Mouse (Mus musculus) adrenal gland, adult 18-20 months (tissue): ENCODE results near the gene Gstp3. TPM values are rescaled to one million over a fixed set of nuclear protein-coding genes. Genes with fewer than 3 reads are reported as not detected.

Experiments
- DNase-seq, 2 experiments: peaks; one replicate each; pipeline ENCODE4 v3.0.0; 2021 to 2022; ENCODE audit warnings: low spot score in 2 of 2
- long read RNA-seq, 2 experiments: library from polyadenylated mRNA; stranded (forward); transcript quantifications; one replicate each; pipeline ENCODE4 v2.0.0; 2021
- total RNA-seq, 2 experiments: library from RNA; stranded (reverse); gene quantifications; 1 replicate in 1 of 2; 2 replicates in 1 of 2; pipeline ENCODE4 v1.2.3; 2021

The Gstp3 gene
- 1 to 10 TPM; 2.0 to 2.1 TPM for total RNA-seq
- long read RNA-seq, experiment 1, result 0 reads
- long read RNA-seq, experiment 2, result 0 reads

- DNase-seq, result no peak
These were observed at the start of gene Gstp3 for GRCm38 (mm10) chr19:4059069-4059740. Gene Gstp3 (minus strand): TSS chr19:4059569.

DNA sequence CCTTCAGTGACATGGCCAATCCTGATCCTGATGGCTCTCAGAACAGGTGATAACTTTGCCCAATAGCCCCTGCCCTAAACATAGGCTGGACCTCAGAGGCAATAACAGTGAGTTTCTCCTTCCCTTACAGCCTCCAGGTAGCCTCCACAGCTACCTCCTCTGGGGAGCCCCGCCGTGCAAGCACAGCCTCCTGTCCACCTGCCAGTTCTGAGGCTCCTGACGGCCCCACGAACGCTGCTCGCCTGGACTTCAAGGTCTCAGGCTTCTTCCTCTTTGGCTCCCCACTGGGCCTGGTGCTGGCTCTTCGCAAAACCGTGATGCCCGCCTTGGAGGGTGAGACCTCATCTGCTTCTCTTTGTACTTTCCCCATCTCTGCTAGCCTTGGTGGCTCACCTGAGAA, 49.2 kb upstream of the Gstp3 start:
- DNase-seq, result no peak

GRCm38 (mm10) chr19:4106654-4107053, 47.3 kb upstream of the Gstp3 start:
- DNase-seq, result no peak

DNA sequence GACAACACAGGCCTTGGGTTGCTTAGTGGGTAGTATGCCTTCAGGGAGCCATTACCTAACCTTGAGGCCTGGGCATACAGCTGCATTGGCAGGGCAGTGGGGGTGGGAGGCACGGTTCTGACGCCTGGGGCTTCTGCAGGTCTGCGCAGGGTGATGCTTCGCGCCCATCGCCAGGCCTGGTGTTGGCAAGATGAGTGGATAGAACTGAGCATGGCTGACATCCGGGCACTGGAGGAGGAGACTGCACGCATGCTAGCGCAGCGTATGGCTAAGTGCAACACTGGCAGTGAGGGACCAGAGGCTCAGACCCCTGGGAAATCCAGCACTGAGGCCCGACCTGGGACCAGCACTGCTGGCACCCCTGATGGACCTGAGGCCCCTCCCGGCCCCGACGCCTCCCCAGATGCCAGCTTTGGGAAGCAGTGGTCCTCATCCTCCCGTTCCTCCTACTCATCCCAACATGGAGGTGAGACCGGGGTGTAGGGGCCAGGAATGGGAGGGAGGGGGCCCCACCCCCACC, 45.4 kb upstream of the Gstp3 start:
- DNase-seq, result no peak

DNA sequence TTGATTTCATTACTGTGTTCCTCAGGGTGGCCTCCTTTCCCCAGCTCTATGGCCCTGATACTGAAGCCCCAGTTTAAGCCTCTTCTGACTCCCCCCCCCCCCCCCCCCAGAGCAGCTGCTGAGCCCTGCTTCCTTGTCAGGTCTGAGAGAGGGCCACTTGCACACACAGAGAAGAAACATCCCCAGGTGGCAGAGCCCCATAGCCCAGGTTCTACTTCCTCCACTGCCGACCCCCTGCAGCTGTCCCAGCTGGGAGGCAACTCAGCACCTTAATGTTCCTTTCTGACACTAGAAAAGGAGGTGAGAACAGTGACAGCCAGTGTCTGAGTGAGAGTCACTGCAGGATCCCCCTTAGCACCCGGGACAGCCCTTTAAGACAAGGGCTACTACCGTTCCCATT, 44.4 kb upstream of the Gstp3 start:
- DNase-seq, result no peak

DNA sequence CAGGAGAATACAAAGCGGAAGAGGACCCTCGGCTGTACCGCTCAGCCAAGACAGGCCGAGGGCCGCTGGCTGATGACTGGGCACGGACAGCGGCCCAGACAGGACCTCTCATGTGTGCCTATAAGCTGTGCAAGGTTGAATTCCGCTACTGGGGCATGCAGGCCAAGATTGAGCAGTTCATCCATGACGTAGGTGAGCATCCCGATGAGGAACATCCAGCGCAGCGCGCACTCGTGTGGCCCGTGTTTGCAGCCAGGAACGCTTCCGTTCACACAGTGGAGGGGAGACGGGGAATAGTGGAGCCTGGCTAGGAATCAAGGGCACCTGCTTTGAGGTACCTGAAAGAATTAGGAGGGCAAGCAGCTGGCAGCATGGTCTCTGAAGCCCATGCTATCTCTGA, 43.9 kb upstream of the Gstp3 start:
- DNase-seq, result no peak

- no peak for DNase-seq
These were observed 43.3 kb upstream of the Gstp3 start for GRCm38 (mm10) chr19:4102626-4103025.

- no peak for DNase-seq
These were observed 42.7 kb upstream of the Gstp3 start for GRCm38 (mm10) chr19:4102049-4102448.

DNA sequence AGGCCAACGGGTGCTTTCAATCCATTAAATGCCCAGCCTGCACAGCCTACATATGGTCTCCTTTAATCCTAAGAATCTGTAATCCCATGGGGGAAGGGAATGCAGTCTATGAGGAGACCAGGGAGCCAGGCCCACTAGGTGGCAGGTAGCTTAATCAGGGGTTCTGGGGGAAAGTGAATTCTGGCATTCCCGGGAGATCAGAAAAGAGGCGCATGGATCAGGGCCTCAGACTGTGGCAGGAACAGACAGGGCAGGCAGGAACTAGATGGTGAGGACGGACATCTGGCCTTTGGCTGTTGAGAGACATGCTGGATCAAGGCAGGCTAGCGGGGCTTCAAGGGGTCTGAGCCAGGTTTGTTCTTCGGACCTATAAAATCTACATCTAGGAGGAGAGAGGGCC, 42.1 kb upstream of the Gstp3 start:
- DNase-seq, result no peak

DNA sequence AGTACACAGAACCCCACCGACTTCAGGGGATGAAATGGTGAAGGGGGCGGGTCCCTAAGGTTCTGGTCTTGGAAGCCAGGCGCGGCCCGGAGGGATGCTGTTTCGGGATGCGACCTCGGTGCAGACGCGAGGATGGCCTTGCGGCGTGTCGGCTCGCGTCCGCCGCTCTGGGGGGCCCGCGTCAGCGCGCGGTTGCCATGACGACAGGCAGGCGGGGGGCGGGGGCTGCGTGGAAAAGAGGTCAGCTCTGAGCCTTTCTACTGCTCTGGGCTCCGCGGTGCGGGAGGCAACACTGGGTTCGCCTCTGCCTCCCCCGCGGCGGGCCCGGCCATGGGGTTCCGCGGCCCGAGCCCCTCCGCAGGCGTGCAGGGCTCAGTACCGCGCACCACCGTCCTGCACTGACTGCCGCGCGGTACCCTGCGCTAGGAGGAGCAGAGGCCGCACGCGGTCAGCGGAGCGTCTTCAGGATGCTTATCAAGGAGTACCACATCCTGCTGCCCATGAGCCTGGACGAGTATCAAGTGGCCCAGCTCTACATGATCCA, 41.4 kb upstream of the Gstp3 start:
- DNase-seq, result peak; percentile 65 to 71

- DNase-seq, result peak; percentile 87 to 88
These were observed 40.7 kb upstream of the Gstp3 start, which contains the start of gene Pitpnm1 for GRCm38 (mm10) chr19:4099837-4100717. Gene Pitpnm1 (plus strand): TSS chr19:4099998.

DNA sequence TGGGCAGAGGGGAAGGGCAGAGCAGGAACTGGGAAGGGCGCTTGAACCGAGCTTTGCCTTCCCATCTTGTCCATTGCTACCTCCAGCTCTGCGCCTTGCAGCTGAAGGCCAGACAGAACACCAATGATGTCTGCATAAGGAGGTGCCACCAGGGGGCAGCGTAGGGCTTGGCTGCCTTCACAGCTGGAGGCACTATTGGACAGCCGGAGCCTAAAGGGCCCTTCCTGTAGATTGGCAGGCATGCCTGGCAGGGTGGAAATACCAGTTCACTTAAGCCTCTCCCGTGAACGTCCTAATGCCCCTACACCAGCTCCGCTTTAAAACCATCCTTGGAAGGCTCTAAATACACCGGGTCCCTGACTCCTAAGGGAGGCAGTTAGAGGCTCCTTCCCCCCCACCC, 39.7 kb upstream of the Gstp3 start:
- peak; percentile 93 to 94 for DNase-seq

DNA sequence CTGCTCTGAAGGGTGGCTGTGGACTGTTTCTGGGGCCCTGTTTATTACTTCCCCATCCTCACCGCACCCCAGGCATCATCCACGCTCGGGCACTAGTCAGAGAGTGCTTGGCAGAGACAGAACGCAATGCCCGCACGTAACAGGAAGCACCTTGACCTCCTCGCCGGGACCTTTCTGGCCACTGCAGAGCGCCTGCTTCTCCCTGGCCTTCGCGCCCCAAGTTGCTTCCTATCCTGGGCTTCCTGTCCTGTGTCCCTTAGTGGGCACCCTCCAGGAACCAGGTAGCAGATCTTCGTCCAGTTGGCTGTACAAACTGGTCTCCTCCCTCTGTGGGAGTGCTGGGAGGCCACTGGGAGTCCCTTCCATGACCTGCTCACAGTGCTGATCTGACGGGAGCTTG, 39.1 kb upstream of the Gstp3 start:
- DNase-seq, result peak in 1 of 2 experiments; percentile 40

GRCm38 (mm10) chr19:4097441-4097825, 38.1 kb upstream of the Gstp3 start:
- no peak for DNase-seq

DNA sequence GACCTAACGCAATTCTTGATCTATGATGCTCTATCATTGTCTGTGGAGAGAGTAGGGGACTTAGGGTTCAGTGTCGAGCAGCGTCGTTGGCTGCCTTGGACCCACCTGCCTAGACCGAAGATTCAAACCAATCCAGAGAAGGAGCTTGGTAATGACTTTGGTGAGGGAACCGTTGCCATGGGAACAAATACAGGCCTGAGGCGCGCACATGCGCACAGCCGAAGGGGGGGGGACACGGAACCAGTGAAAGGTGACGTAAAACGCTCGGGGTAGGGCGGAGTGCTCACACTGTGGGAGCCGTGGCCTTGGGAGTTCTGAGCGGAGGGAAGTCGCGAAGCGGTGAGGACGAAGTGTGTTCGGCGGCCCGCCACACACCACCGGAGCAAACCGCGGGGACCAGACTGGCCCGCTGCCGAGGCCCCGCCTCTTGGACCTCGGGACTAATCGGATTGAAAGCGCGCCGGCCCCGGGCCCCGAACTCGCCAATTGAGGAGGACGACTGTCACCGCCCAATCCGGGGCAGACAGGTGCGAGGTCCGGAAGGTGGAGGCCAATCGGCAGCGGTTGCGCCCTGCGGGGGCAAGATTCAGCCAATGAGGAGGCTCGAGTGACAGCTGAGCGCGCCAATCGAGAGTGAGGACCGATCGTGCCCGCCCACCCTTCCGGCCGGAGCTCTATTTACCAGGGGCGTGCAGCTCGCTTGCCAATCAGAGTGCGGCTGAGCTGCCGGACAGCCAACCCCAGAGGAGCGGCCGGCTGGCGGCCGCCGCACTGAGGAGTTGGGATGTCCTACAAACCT, 37.5 kb upstream of the Gstp3 start, which contains the start of gene Cdk2ap2:
Gene Cdk2ap2 (plus strand): TSS at position 541 of the 799 bp plus-strand sequence.
- DNase-seq, result peak; percentile 99

GRCm38 (mm10) chr19:4095802-4096201, 36.4 kb upstream of the Gstp3 start:
- no peak for DNase-seq

DNA sequence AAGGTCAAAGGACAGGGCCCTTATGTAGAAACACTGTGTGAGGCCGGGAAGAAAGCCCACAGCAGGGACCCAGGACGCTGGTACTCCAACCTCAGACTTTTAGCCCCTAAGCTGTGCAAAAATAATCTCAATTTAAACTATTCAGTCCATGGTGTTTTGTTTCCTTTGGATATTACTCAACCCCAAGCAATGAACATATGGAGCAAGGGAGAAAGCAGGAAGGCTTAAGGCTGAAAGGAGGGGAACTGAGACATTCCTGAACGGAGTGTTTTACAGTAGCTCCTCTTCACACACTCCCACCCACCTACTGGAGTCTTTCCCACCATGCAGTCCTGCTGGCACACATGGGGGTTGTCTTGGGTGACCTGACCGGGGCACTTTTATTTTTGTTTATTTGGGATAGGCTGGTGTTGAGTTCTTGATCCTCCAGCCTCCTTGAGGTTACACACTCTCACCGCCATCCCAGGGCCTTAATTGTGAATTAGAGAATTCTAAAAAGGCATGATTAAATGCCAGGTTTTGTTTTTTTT, 35.5 kb upstream of the Gstp3 start:
- DNase-seq, result no peak

DNA sequence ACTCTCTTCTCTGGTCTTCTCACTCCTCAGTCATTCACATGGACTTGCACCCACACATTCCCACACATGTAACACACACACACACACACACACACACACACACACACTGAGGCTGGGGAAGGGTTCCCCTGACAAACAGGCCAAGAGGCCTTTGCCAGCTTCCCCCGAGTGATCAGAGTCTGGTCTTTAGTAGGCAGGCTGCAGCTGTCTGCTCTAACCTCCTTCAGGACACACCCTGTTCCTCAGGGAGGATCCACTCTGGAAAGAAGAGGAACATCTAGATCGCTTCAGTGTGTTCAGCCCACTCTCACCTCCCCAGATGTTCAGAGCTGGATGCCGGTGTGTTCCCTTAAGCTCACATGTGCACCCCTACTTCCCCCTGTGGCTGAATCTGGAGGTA, 35.0 kb upstream of the Gstp3 start:
- DNase-seq, result no peak

DNA sequence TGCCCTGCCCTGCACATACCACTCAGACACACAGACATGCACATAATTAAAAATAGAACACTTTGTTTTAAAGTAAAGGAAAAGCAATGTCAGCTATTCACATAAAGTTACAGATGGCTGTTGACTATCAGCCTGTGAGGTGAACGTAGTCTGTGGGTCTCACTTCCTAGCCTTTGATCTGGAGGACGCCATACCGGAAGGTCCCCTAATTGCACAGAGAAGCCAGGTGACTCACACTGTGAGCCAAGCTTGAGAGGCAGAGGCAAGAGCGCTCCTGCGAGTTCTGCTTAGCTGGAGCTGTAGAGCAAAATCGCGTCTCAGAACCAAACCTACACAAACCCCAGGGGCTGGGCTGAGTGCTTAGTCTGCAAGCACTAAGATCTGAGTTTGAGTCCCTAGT, 34.4 kb upstream of the Gstp3 start:
- no peak for DNase-seq

DNA sequence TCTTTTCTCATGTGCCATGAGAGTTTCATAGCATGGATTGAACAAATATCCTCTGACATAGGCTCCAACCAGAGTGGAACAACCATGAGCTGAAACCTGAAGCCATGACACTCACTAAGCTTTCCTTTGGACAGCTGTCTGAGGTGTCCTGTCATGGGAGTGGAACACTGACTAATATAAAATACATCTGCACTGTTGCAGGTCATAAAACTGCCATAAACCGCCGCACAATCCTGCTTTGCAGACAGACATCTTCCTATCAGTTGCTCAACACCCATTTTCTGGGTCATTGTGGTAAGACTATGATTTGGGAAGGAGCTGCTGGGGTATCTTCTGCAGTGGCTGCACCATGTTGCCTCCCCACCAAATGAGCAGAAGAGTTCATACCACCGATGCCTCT, 33.4 kb upstream of the Gstp3 start:
- no peak for DNase-seq

GRCm38 (mm10) chr19:4091383-4091782, 32.0 kb upstream of the Gstp3 start:
- no peak for DNase-seq
